Mouse (Mus musculus) liver, postnatal 0 days (tissue): ENCODE measurements around the gene Zap70.

Source experiments
- CTCF ChIP-seq: sonication (generic); IDR thresholded peaks from 2 replicates; pipeline ENCODE4 v1.5.1; 2016; ENCODE audit warnings: antibody characterized with exemption, low read depth
- EP300 ChIP-seq: IDR thresholded peaks from 2 replicates; pipeline ENCODE4 v1.6.1; 2016; ENCODE audit warnings: antibody characterized with exemption, low read depth, mild to moderate bottlenecking

DNA sequence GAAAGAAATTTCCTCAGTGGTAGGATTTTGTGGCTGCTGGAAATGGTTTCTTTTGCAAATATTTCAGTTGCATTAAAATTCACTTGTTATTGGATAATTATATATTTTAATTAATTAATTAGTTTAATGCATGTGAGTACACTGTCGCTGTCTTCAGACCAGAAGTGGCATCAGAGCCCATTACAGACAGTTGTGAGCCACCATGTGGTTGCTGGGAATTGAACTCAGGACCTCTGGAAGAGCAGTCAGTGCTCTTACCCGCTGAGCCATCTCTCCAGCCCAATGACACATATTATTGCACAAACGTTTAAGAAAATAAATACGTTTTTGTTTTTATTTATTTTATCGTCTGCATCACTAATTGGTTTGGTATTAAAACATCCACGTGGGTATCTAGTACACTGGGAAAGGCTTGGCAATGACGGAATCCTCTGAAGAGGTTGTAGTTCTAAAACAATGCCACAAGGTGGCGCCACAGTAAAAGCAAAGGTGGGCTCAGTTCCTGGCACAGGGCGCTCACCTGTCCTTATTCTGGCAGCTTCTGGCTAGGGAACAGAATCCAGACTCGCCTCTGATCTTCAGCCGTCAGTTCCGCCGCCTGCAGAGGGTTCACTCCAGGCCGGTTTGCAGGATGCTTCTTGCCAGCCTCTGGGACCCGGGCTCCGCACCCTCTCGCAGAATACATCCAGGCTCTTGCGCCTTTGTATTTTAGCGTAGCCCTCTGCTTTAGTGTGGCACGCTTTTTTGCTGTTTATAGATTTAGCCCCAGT lies 23.0 kb downstream of the Zap70 start:
- TF ChIP-seq CTCF (peak; percentile 92), EP300 (no peak)
